Mouse (Mus musculus) gonadal fat pad, adult 2 months (tissue): ENCODE measurements around the gene Scgb1c1. TPM values are rescaled to one million over a fixed set of nuclear protein-coding genes. Genes with fewer than 3 reads are reported as not detected.
"Not testable (repeated sequence)": the region's sequence is repeated elsewhere in the genome, so short reads cannot be mapped to it uniquely, and the experiment has no call there.

Experiments
- DNase-seq: peaks from one replicate; pipeline ENCODE4 v3.0.0-alpha.2; 2012; ENCODE audit warnings: low read depth
- polyA plus RNA-seq: library from polyadenylated mRNA; depleted of rRNA; stranded (reverse); fragments of >200 nt; gene quantifications from 2 replicates; pipeline ENCODE4 v1.2.3, GENCODE M21; 2012; rRNA removed

The Scgb1c1 gene
- polyA plus RNA-seq, 1 experiment: 1.6 TPM

GRCm38 (mm10) chr7:140879355-140879754, 34.0 kb downstream of the Scgb1c1 start:
- no peak for DNase-seq

DNA sequence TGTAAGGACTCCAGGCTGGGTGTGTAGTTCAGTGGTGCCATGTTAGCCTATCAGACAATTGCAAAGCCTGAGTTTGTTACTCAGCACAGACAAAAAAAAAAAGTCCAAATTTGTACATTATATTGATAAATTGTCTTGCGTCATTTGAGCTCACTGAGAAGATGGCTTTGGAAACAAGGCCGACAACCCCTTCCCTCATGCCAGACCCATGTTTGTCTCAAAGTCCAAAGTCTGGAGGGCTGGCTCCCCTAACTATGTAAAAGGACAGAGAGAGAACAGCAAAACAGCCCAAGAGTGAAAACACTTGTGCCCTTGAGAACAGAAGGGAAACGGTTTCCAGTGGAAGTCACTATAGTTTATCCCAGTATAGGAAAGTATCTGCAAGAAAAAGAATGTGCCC, 35.1 kb downstream of the Scgb1c1 start:
- DNase-seq: no peak

- no peak for DNase-seq
Measured at GRCm38 (mm10) chr7:140880865-140881515, 35.6 kb downstream of the Scgb1c1 start.

DNA sequence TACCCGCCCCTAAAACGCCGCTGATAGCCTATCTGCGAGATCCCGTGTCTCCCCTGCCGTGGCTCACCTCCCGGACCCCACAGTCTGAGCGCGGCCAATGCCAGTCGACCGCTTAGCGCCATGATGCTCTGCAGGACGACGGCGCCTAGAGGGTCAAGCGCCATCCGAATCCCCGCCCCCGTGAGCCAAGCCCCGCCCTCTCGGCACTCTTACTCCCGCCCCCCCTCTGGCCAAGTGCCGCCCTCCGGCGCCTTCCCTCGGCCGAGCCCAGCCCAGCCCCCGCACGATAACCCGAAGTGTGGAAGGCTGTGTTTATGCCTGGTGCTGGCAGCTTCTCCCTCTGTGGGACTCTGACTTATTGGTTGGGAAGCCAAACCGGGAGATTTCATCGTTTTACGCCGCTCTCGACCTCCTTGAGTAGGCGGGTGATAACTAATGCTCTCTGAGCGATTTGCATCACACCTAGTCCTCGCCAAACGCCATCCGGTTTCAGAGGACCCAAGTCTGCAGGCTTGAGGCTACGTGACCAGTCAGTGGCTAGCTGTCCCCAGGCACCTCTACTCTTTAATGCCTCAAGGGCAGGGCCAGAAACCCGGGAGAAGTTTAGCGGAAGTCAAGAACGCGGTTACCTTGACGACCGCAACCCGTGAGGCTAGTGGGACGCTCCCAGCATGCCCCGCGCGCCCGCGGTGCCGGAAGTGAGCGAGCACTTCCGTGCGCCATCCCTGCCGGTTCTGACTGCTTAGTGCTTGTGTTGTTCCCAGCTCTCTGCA, 36.5 kb downstream of the Scgb1c1 start, which contains the start of the genes Psmd13 and Sirt3:
TSS of gene Psmd13 (plus strand) at position 273 of the 773 bp plus-strand sequence.
TSS of gene Sirt3 (minus strand) at position 614 of the 773 bp plus-strand sequence.
- DNase-seq: peak; percentile 51

- DNase-seq: no peak
Measured at GRCm38 (mm10) chr7:140882469-140882803, 37.1 kb downstream of the Scgb1c1 start.

- not testable (repeated sequence) for DNase-seq
Measured at GRCm38 (mm10) chr7:140890636-140891035, 45.3 kb downstream of the Scgb1c1 start.

GRCm38 (mm10) chr7:140894031-140894430, 48.7 kb downstream of the Scgb1c1 start:
- DNase-seq: no peak

GRCm38 (mm10) chr7:140894611-140895010, 49.3 kb downstream of the Scgb1c1 start:
- DNase-seq: no peak

Other genes starting within 250 kb of the Scgb1c1 start
- not detected in 2 replicates for gene Olfr46, start 244.3 kb upstream of the Scgb1c1 start, polyA plus RNA-seq
- gene Olfr61, start 216.6 kb upstream of the Scgb1c1 start, polyA plus RNA-seq: not detected in 2 replicates
- gene Olfr53, start 199.1 kb upstream of the Scgb1c1 start, polyA plus RNA-seq: not detected in 2 replicates
- not detected in 2 replicates for gene Olfr539, start 185.6 kb upstream of the Scgb1c1 start, polyA plus RNA-seq
- gene Olfr45, start 163.6 kb upstream of the Scgb1c1 start, polyA plus RNA-seq: not detected in 2 replicates
- gene Olfr541, start 148.3 kb upstream of the Scgb1c1 start, polyA plus RNA-seq: not detected in 2 replicates
- gene Cyp2e1, start 81.8 kb upstream of the Scgb1c1 start, polyA plus RNA-seq: 82.4 and 284 TPM in 2 replicates
- 0.68 and 1.2 TPM in 2 replicates for gene Syce1, start 57.7 kb upstream of the Scgb1c1 start, polyA plus RNA-seq
- 0.20 and 0.30 TPM in 2 replicates for gene Zfp941, start 23.4 kb upstream of the Scgb1c1 start, polyA plus RNA-seq
- gene Urah, start 10.5 kb upstream of the Scgb1c1 start, polyA plus RNA-seq: 2.0 and 2.1 TPM in 2 replicates
- 0.74 and 1.2 TPM in 2 replicates for gene Odf3, start 2.3 kb downstream of the Scgb1c1 start, polyA plus RNA-seq
- not detected in 2 replicates for gene Gm45785, start 10.8 kb downstream of the Scgb1c1 start, polyA plus RNA-seq
- 103 and 117 TPM in 2 replicates for gene Ric8a, start 11.4 kb downstream of the Scgb1c1 start, polyA plus RNA-seq
- 32.0 and 40.0 TPM in 2 replicates for gene Bet1l, start 12.0 kb downstream of the Scgb1c1 start, polyA plus RNA-seq
- 68.5 and 81.3 TPM in 2 replicates for gene Psmd13, start 36.4 kb downstream of the Scgb1c1 start, polyA plus RNA-seq
- 27.4 and 29.3 TPM in 2 replicates for gene Sirt3, start 36.8 kb downstream of the Scgb1c1 start, polyA plus RNA-seq
- 12.1 and 40.0 TPM in 2 replicates for gene Cox8b, start 54.9 kb downstream of the Scgb1c1 start, polyA plus RNA-seq
- gene Nlrp6, start 75.4 kb downstream of the Scgb1c1 start, polyA plus RNA-seq: 1.2 and 2.3 TPM in 2 replicates
- gene Pgghg, start 95.8 kb downstream of the Scgb1c1 start, polyA plus RNA-seq: 25.9 and 33.1 TPM in 2 replicates
- 0.84 and 1.7 TPM in 2 replicates for gene Ifitm5, start 104.7 kb downstream of the Scgb1c1 start, polyA plus RNA-seq
- 0.36 and 0.74 TPM in 2 replicates for gene Gm45717, start 110.4 kb downstream of the Scgb1c1 start, polyA plus RNA-seq
- gene Ifitm2, start 110.4 kb downstream of the Scgb1c1 start, polyA plus RNA-seq: 841 and 986 TPM in 2 replicates
- 73.9 and 89.5 TPM in 2 replicates for gene Ifitm1, start 121.7 kb downstream of the Scgb1c1 start, polyA plus RNA-seq
- 421 and 433 TPM in 2 replicates for gene Ifitm3, start 165.2 kb downstream of the Scgb1c1 start, polyA plus RNA-seq
- 10.2 and 16.1 TPM in 2 replicates for gene Ifitm6, start 172.4 kb downstream of the Scgb1c1 start, polyA plus RNA-seq
- gene Gm17387, start 183.6 kb downstream of the Scgb1c1 start, polyA plus RNA-seq: not detected in 2 replicates
- 7.7 and 8.9 TPM in 2 replicates for gene B4galnt4, start 215.6 kb downstream of the Scgb1c1 start, polyA plus RNA-seq
- gene Pkp3, start 232.7 kb downstream of the Scgb1c1 start, polyA plus RNA-seq: 21.5 and 23.5 TPM in 2 replicates